In the genomic region with DNA sequence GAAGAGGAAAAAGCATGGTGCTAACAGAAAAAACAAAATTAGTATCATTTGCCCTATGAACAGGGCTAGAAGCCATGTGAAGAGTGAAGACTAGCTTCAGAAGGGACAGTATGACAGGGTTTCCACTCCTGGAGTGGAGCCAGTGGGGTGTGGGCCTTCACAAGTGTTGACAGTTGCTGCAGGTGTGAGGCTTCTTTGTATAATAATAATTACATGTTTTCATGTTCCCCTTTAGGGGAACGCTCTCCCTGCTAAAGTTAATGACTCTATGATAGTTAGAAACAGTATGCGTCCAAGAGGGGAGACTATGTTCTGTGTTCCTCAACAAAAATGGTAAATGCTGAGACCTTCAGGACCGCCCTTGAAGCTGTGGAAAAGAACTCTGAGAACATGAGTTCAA, we compare ENCODE assay signal across 7 mouse cellular contexts. TPM values are rescaled to one million over a fixed set of nuclear protein-coding genes. Genes with fewer than 3 reads are reported as not detected.
DNase-seq lines count a peak whose midpoint lies in the region; ATAC-seq and TF ChIP-seq lines count a peak whose summit lies in the region.

No protein-coding gene starts in this region.

- peaks cover 16% of the 10 kb centered on the region for H3K4me1 ChIP-seq in lung, embryonic 15.5 days
- peaks cover 30% of the 10 kb centered on the region for H3K4me1 ChIP-seq in hindbrain, embryonic 12.5 days
- H3K4me1 ChIP-seq in liver, embryonic 13.5 days (replicated peaks) = peaks cover 37% of the 10 kb centered on the region
- 0 out of 2 replicates have a peak, but pooled peaks cover 3% of the 10 kb centered on the region for H3K4me1 ChIP-seq in stomach, postnatal 0 days (replicated peaks; ENCODE audit: control insufficient read depth, insufficient read depth)

- 92% methylated on average over 3 of the region's 3 CpGs for WGBS in lung, embryonic 15.5 days
- whole genome bisulfite sequencing in hindbrain, embryonic 12.5 days = 97% methylated on average over 3 of the region's 3 CpGs
- WGBS in liver, embryonic 13.5 days (ENCODE audit: insufficient replicate concordance) = 92% methylated on average over 3 of the region's 3 CpGs
- WGBS in stomach, postnatal 0 days = 92% methylated on average over 3 of the region's 3 CpGs

- H3K27me3 ChIP-seq in lung, embryonic 15.5 days = no peaks in the 10 kb centered on the region
- no peaks in the 10 kb centered on the region for H3K27me3 ChIP-seq in hindbrain, embryonic 12.5 days
- no peaks in the 10 kb centered on the region for H3K27me3 ChIP-seq in liver, embryonic 13.5 days
- H3K27me3 ChIP-seq in stomach, postnatal 0 days (ENCODE audit: control insufficient read depth, insufficient read depth, low read length) = no peaks in the 10 kb centered on the region

- no peak for TF ChIP-seq EP300 in stomach, postnatal 0 days (optimal IDR thresholded peaks at IDR 0.05)

- H3K9ac ChIP-seq in lung, embryonic 15.5 days = peak overlapping the region; percentile 94; the same call in 1 of the 2 replicates
- H3K9ac ChIP-seq in hindbrain, embryonic 12.5 days = no peak overlapping the region; the same call in 1 of the 2 replicates
- H3K9ac ChIP-seq in liver, embryonic 13.5 days = peak overlapping the region; percentile 97
- H3K9ac ChIP-seq in stomach, postnatal 0 days (ENCODE audit: low read length) = no peak overlapping the region

- H3K36me3 ChIP-seq in lung, embryonic 15.5 days = no peaks in the 10 kb centered on the region
- no peaks in the 10 kb centered on the region for H3K36me3 ChIP-seq in hindbrain, embryonic 12.5 days
- peaks cover 15% of the 10 kb centered on the region for H3K36me3 ChIP-seq in liver, embryonic 13.5 days
- no peaks in the 10 kb centered on the region for H3K36me3 ChIP-seq in stomach, postnatal 0 days (ENCODE audit: control insufficient read depth, insufficient read depth, low read length)

- peak overlapping the region; percentile 81 for H3K4me3 ChIP-seq in lung, embryonic 15.5 days
- peak overlapping the region; percentile 95; the same call in 1 of the 2 replicates for H3K4me3 ChIP-seq in hindbrain, embryonic 12.5 days
- H3K4me3 ChIP-seq in liver, embryonic 13.5 days (replicated peaks) = peak overlapping the region; percentile 96
- no peak overlapping the region for H3K4me3 ChIP-seq in stomach, postnatal 0 days (ENCODE audit: low read depth, low read length)

- peak overlapping the region; percentile 99 for H3K27ac ChIP-seq in lung, embryonic 15.5 days
- 0 out of 2 replicates have a peak overlapping the region, but pooled peaks have one; percentile 97 for H3K27ac ChIP-seq in hindbrain, embryonic 12.5 days
- H3K27ac ChIP-seq in liver, embryonic 13.5 days = peak overlapping the region; percentile 88; the same call in 1 of the 2 replicates
- H3K27ac ChIP-seq in stomach, postnatal 0 days (replicated peaks) = peak overlapping the region; percentile 98

- no peaks in the 10 kb centered on the region for H3K9me3 ChIP-seq in lung, embryonic 15.5 days
- 0 out of 2 replicates have a peak, but pooled peaks cover 3% of the 10 kb centered on the region for H3K9me3 ChIP-seq in hindbrain, embryonic 12.5 days (replicated peaks)
- H3K9me3 ChIP-seq in liver, embryonic 13.5 days (replicated peaks) = 0 out of 2 replicates have a peak, but pooled peaks cover 3% of the 10 kb centered on the region
- H3K9me3 ChIP-seq in stomach, postnatal 0 days (ENCODE audit: control insufficient read depth, low read length) = no peaks in the 10 kb centered on the region

- peak overlapping the region; percentile 82 for H3K4me2 ChIP-seq in lung, embryonic 15.5 days
- peak overlapping the region; percentile 84 for H3K4me2 ChIP-seq in hindbrain, embryonic 12.5 days (replicated peaks)
- H3K4me2 ChIP-seq in liver, embryonic 13.5 days = peak overlapping the region; percentile 87
- 0 out of 2 replicates have a peak overlapping the region, but pooled peaks have one; percentile 79 for H3K4me2 ChIP-seq in stomach, postnatal 0 days (replicated peaks; ENCODE audit: low read depth)

- TF ChIP-seq CTCF in stomach, postnatal 0 days (IDR thresholded peaks at IDR 0.05; ENCODE audit: low read depth) = no peak

- DNase-seq in lung, adult 18-20 months = no peak
- no peak for DNase-seq in liver, embryonic 13.5 days
- no peak for DNase-seq in stomach, postnatal 0 days (ENCODE audit: low spot score)
- DNase-seq in ovary, postnatal 10 days (ENCODE audit: low spot score) = no peak

- no peak for ATAC-seq in lung, embryonic 15.5 days (ENCODE audit: borderline replicate concordance, extremely low read depth, low FRiP score, low TSS enrichment)
- ATAC-seq in hindbrain, embryonic 12.5 days (ENCODE audit: low FRiP score) = no peak
- no peak for ATAC-seq in liver, embryonic 13.5 days (ENCODE audit: low read depth)
- no peak for ATAC-seq in stomach, postnatal 0 days (ENCODE audit: low FRiP score, low TSS enrichment)
- no peak for ATAC-seq in CD4-positive, CD25-positive, alpha-beta regulatory T cell, adult 4 months

RNA-seq across cellular contexts. Expression of gene 6820408C15Rik, which starts 0.4 kb away (rescaled TPM):
- 3.0 and 3.1 TPM in 2 replicates for polyA plus RNA-seq in lung, embryonic 15.5 days (2015; fragmentation: Nextera tagmentation; extraction: Ambion mirVana)
- 2.0 and 3.6 TPM in 2 replicates for polyA plus RNA-seq in hindbrain, embryonic 12.5 days (2016; fragmentation: Nextera tagmentation; extraction: Ambion mirVana)
- 0.21 and 0.27 TPM in 2 replicates for polyA plus RNA-seq in liver, embryonic 13.5 days (2015; fragmentation: Nextera tagmentation; extraction: Ambion mirVana)
- polyA plus RNA-seq in stomach, postnatal 0 days (2015; fragmentation: Nextera tagmentation; extraction: Ambion mirVana) = 0.38 TPM in 2 replicates
- polyA plus RNA-seq in CD4-positive, CD25-positive, alpha-beta regulatory T cell, adult 4 months (2017; shearing (Covaris generic)) = not detected

RNA-seq across cellular contexts. Expression of gene Zcchc3, which starts 1.0 kb away (rescaled TPM):
- polyA plus RNA-seq in lung, embryonic 15.5 days (2015; fragmentation: Nextera tagmentation; extraction: Ambion mirVana) = 37.7 and 40.5 TPM in 2 replicates
- polyA plus RNA-seq in hindbrain, embryonic 12.5 days (2016; fragmentation: Nextera tagmentation; extraction: Ambion mirVana) = 50.7 and 54.5 TPM in 2 replicates
- polyA plus RNA-seq in liver, embryonic 13.5 days (2015; fragmentation: Nextera tagmentation; extraction: Ambion mirVana) = 14.0 and 16.2 TPM in 2 replicates
- polyA plus RNA-seq in stomach, postnatal 0 days (2015; fragmentation: Nextera tagmentation; extraction: Ambion mirVana) = 14.8 and 15.6 TPM in 2 replicates
- under 1 TPM; 0.57 to 0.75 TPM for polyA plus RNA-seq in CD4-positive, CD25-positive, alpha-beta regulatory T cell, adult 4 months (2017; shearing (Covaris generic))

RNA-seq across cellular contexts. Expression of gene Sox12, which starts 17.9 kb away (rescaled TPM):
- polyA plus RNA-seq in lung, embryonic 15.5 days (2015; fragmentation: Nextera tagmentation; extraction: Ambion mirVana) = 10.5 and 11.3 TPM in 2 replicates
- 19.5 and 19.6 TPM in 2 replicates for polyA plus RNA-seq in hindbrain, embryonic 12.5 days (2016; fragmentation: Nextera tagmentation; extraction: Ambion mirVana)
- polyA plus RNA-seq in liver, embryonic 13.5 days (2015; fragmentation: Nextera tagmentation; extraction: Ambion mirVana) = 1.6 TPM in 2 replicates
- polyA plus RNA-seq in stomach, postnatal 0 days (2015; fragmentation: Nextera tagmentation; extraction: Ambion mirVana) = 2.7 and 3.0 TPM in 2 replicates
- under 1 TPM; 0.32 to 0.73 TPM for polyA plus RNA-seq in CD4-positive, CD25-positive, alpha-beta regulatory T cell, adult 4 months (2017; shearing (Covaris generic))

RNA-seq across cellular contexts. Expression of gene Nrsn2, which starts 39.3 kb away (rescaled TPM):
- polyA plus RNA-seq in lung, embryonic 15.5 days (2015; fragmentation: Nextera tagmentation; extraction: Ambion mirVana) = 0.14 and 0.36 TPM in 2 replicates
- polyA plus RNA-seq in hindbrain, embryonic 12.5 days (2016; fragmentation: Nextera tagmentation; extraction: Ambion mirVana) = 14.4 and 15.0 TPM in 2 replicates
- 0.07 TPM in 1 of 2 replicates, not detected in the other for polyA plus RNA-seq in liver, embryonic 13.5 days (2015; fragmentation: Nextera tagmentation; extraction: Ambion mirVana)
- 1.1 and 1.5 TPM in 2 replicates for polyA plus RNA-seq in stomach, postnatal 0 days (2015; fragmentation: Nextera tagmentation; extraction: Ambion mirVana)
- polyA plus RNA-seq in CD4-positive, CD25-positive, alpha-beta regulatory T cell, adult 4 months (2017; shearing (Covaris generic)) = not detected

RNA-seq across cellular contexts. Expression of gene Defb23, which starts 48.6 kb away (rescaled TPM):
- not detected in 2 replicates for polyA plus RNA-seq in lung, embryonic 15.5 days (2015; fragmentation: Nextera tagmentation; extraction: Ambion mirVana)
- polyA plus RNA-seq in hindbrain, embryonic 12.5 days (2016; fragmentation: Nextera tagmentation; extraction: Ambion mirVana) = not detected in 2 replicates
- polyA plus RNA-seq in liver, embryonic 13.5 days (2015; fragmentation: Nextera tagmentation; extraction: Ambion mirVana) = not detected in 2 replicates
- not detected in 2 replicates for polyA plus RNA-seq in stomach, postnatal 0 days (2015; fragmentation: Nextera tagmentation; extraction: Ambion mirVana)
- not detected for polyA plus RNA-seq in CD4-positive, CD25-positive, alpha-beta regulatory T cell, adult 4 months (2017; shearing (Covaris generic))

Comparison
In these comparisons a context has a peak if more than half of its experiments do, and no peak if none do; other contexts are left out.
1. H3K9ac ChIP-seq: peak in lung, embryonic 15.5 days (single experiment) and liver, embryonic 13.5 days (single experiment); none in hindbrain, embryonic 12.5 days (single experiment) and stomach, postnatal 0 days (single experiment).
2. Peak in every context shown above with its lines, with median percentiles within 50 percentile points of each other: H3K27ac ChIP-seq and H3K4me2 ChIP-seq.